Mouse (Mus musculus) cerebellum, adult (tissue): ENCODE measurements around the gene Nova2.

Experiments
- ATAC-seq: cut with Nextera tagmentation; 2 replicates; pipeline ENCODE4 v1.9.2; 2017; ENCODE audit warnings: mild to moderate bottlenecking, moderate library complexity, mixed read lengths; ENCODE audit not compliant: insufficient number of reproducible peaks, low FRiP score, low TSS enrichment

Gene Nova2

GRCm38 (mm10) chr7:19005417-19006121 lies 79.9 kb downstream of the Nova2 start:
- ATAC-seq: no peak

GRCm38 (mm10) chr7:19006476-19006875 lies 80.8 kb downstream of the Nova2 start:
- no peak for ATAC-seq

- no peak for ATAC-seq
Measured at GRCm38 (mm10) chr7:19007026-19007977, 81.6 kb downstream of the Nova2 start.

GRCm38 (mm10) chr7:19010581-19010980 lies 84.9 kb downstream of the Nova2 start:
- ATAC-seq: no peak

- no peak for ATAC-seq
Measured at GRCm38 (mm10) chr7:19012025-19012621, 86.4 kb downstream of the Nova2 start.

- ATAC-seq: no peak
Measured at GRCm38 (mm10) chr7:19012882-19013281, 87.2 kb downstream of the Nova2 start.

GRCm38 (mm10) chr7:19014452-19014851 lies 88.8 kb downstream of the Nova2 start:
- ATAC-seq: no peak
